Mouse (Mus musculus): ENCODE data around the gene Emc1. TPM values are rescaled to one million over a fixed set of nuclear protein-coding genes. Genes with fewer than 3 reads are reported as not detected.
"Not testable (repeated sequence)": the region's sequence is repeated elsewhere in the genome, so short reads cannot be mapped to it uniquely, and the experiment has no call there.

The Emc1 gene
- polyA plus RNA-seq, 1 experiment from 2014 or later = 29.1 TPM

DNA sequence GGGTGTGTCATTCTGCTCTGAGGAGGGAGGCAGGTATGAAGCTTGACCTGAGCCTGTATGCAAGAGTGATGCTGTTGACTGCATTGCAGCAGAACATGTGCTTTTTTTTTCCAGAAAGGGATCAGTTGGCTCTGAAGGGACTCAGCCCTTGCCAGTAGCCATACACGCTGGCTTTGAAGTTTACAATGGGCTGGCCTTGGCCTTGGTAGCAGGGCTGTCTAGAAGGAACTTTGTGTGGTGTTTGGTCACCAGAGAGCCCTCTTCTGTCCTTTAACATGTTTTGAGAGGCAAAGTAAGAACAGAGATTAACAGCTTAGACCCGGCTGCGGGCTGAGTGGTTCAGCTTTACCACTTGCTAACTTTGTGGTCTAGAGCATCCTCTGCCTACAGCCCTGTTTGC is 14.9 kb downstream of the Emc1 start:
- Histone ChIP-seq H3K4me3 (no peak overlapping the region), H3K4me1 (no peaks in the 10 kb centered on the region), H3K9ac (no peak overlapping the region), H3K27me3 (no peaks in the 10 kb centered on the region), H3K27ac (no peak overlapping the region), H3K36me3 (peaks cover 97% of the 10 kb centered on the region), H3K9me3 (no peaks in the 10 kb centered on the region), H3K4me2 (no peak overlapping the region)
- 96% methylated on average over 3 of the region's 3 CpGs for WGBS
- ATAC-seq (ENCODE audit: insufficient number of reproducible peaks, insufficient read depth, low FRiP score, low TSS enrichment, low read depth) = no peak

GRCm38 (mm10) chr4:139368038-139368437 is 15.7 kb downstream of the Emc1 start:
- no peak overlapping the region for H3K27ac ChIP-seq
- no peak overlapping the region for H3K4me2 ChIP-seq
- no peak for ATAC-seq (ENCODE audit: insufficient number of reproducible peaks, insufficient read depth, low FRiP score, low TSS enrichment, low read depth)
- peaks cover 97% of the 10 kb centered on the region for H3K36me3 ChIP-seq
- no peaks in the 10 kb centered on the region for H3K27me3 ChIP-seq
- H3K4me3 ChIP-seq = no peak overlapping the region
- H3K4me1 ChIP-seq = no peaks in the 10 kb centered on the region
- H3K9me3 ChIP-seq = no peaks in the 10 kb centered on the region
- H3K9ac ChIP-seq = no peak overlapping the region
- WGBS = 96% methylated on average over 5 of the region's 5 CpGs

- Histone ChIP-seq H3K27me3 (no peaks in the 10 kb centered on the region), H3K27ac (no peak overlapping the region), H3K4me1 (no peaks in the 10 kb centered on the region), H3K9me3 (no peaks in the 10 kb centered on the region), H3K4me3 (no peak overlapping the region), H3K36me3 (peaks cover 96% of the 10 kb centered on the region), H3K9ac (no peak overlapping the region), H3K4me2 (no peak overlapping the region)
- WGBS = 78% methylated on average over 4 of the region's 4 CpGs
- ATAC-seq (ENCODE audit: insufficient number of reproducible peaks, insufficient read depth, low FRiP score, low TSS enrichment, low read depth) = no peak
Observed at GRCm38 (mm10) chr4:139373130-139373529, 20.7 kb downstream of the Emc1 start.

DNA sequence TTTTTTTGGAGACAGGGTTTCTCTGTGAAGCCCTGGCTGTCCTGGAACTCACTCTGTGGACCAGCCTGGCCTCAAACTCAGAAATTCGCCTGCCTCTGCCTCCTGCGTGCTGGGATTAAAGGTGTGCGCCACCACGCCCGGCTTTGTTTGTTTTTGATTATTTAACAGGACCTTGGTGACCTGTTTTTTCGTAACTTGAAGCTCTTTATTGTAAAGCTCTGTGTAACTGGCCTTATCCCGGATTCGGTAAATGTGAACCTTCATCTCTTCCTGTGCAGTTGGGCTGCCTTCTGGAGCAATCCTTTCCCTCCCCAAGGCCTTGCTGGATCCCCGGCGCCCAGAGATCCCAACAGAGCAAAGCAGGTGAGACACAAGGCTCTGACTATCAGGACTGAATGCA is 21.1 kb downstream of the Emc1 start:
- WGBS = 86% methylated on average over 10 of the region's 10 CpGs
- Histone ChIP-seq H3K4me3 (no peak overlapping the region), H3K9ac (no peak overlapping the region), H3K27ac (no peak overlapping the region), H3K36me3 (peaks cover 96% of the 10 kb centered on the region), H3K4me1 (no peaks in the 10 kb centered on the region), H3K27me3 (no peaks in the 10 kb centered on the region), H3K4me2 (no peak overlapping the region), H3K9me3 (no peaks in the 10 kb centered on the region)
- no peak for ATAC-seq (ENCODE audit: insufficient number of reproducible peaks, insufficient read depth, low FRiP score, low TSS enrichment, low read depth)

GRCm38 (mm10) chr4:139379719-139380118 is 27.3 kb downstream of the Emc1 start:
- Histone ChIP-seq H3K4me3 (peak overlapping the region; percentile 89), H3K9me3 (no peaks in the 10 kb centered on the region), H3K27me3 (no peaks in the 10 kb centered on the region), H3K4me1 (peaks cover 30% of the 10 kb centered on the region), H3K9ac (peak overlapping the region; percentile 94), H3K4me2 (peak overlapping the region; percentile 92), H3K27ac (peak overlapping the region; percentile 90), H3K36me3 (peaks cover 39% of the 10 kb centered on the region)
- 11% methylated on average over 8 of the region's 8 CpGs for WGBS
- ATAC-seq (ENCODE audit: insufficient number of reproducible peaks, insufficient read depth, low FRiP score, low TSS enrichment, low read depth) = no peak

- H3K4me1 ChIP-seq = peaks cover 30% of the 10 kb centered on the region
- peaks cover 33% of the 10 kb centered on the region for H3K36me3 ChIP-seq
- H3K4me3 ChIP-seq = peak overlapping the region; percentile 89
- WGBS = under 1% methylated on average over 54 of the region's 54 CpGs
- peak overlapping the region; percentile 94 for H3K9ac ChIP-seq
- ATAC-seq (ENCODE audit: insufficient number of reproducible peaks, insufficient read depth, low FRiP score, low TSS enrichment, low read depth) = peak; percentile 97
- H3K27ac ChIP-seq = peak overlapping the region; percentile 90
- no peaks in the 10 kb centered on the region for H3K9me3 ChIP-seq
- no peaks in the 10 kb centered on the region for H3K27me3 ChIP-seq
- H3K4me2 ChIP-seq = peak overlapping the region; percentile 92
Observed at GRCm38 (mm10) chr4:139380207-139380748, 27.9 kb downstream of the Emc1 start.

GRCm38 (mm10) chr4:139380775-139381451 is 28.5 kb downstream of the Emc1 start:
- WGBS = 3% methylated on average over 31 of the region's 44 CpGs
- peak; percentile 4 for ATAC-seq (ENCODE audit: insufficient number of reproducible peaks, insufficient read depth, low FRiP score, low TSS enrichment, low read depth)
- H3K4me2 ChIP-seq = peak overlapping the region; percentile 91

DNA sequence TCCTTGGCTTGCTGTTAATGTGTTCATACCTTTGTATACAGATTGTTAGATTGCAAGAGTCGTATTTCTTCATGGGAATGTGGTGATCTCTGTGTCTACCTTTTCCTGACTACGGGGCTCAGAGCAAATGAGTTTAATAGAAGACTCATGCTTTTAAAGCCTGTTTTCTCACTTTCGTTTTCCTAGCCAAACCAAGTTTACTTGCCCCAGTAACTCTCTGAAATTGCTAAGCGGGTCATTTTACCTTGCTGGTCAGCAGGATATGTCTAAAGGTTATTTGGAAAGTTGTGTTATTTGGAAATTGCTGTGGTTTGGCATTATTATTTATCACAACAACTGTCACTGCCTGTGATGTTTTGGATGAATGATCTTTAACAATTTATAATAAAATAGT is 29.1 kb downstream of the Emc1 start:
- 42% methylated on average over 4 of the region's 4 CpGs for WGBS
- Histone ChIP-seq H3K4me1 (peaks cover 30% of the 10 kb centered on the region), H3K27me3 (no peaks in the 10 kb centered on the region), H3K9me3 (no peaks in the 10 kb centered on the region), H3K4me3 (peak overlapping the region; percentile 89), H3K9ac (peak overlapping the region; percentile 94), H3K36me3 (peaks cover 22% of the 10 kb centered on the region), H3K4me2 (peak overlapping the region; percentile 91), H3K27ac (no peak overlapping the region)
- ATAC-seq (ENCODE audit: insufficient number of reproducible peaks, insufficient read depth, low FRiP score, low TSS enrichment, low read depth) = no peak

More at GRCm38 (mm10) chr4:139380775-139381451, 28.5 kb downstream of the Emc1 start:
- peaks cover 27% of the 10 kb centered on the region for H3K36me3 ChIP-seq
- H3K4me3 ChIP-seq = peak overlapping the region; percentile 89
- H3K27ac ChIP-seq = peak overlapping the region; percentile 77; the same call in 1 of the 2 replicates
- peaks cover 30% of the 10 kb centered on the region for H3K4me1 ChIP-seq
- no peaks in the 10 kb centered on the region for H3K27me3 ChIP-seq
- H3K9ac ChIP-seq = peak overlapping the region; percentile 94
- H3K9me3 ChIP-seq = no peaks in the 10 kb centered on the region

DNA sequence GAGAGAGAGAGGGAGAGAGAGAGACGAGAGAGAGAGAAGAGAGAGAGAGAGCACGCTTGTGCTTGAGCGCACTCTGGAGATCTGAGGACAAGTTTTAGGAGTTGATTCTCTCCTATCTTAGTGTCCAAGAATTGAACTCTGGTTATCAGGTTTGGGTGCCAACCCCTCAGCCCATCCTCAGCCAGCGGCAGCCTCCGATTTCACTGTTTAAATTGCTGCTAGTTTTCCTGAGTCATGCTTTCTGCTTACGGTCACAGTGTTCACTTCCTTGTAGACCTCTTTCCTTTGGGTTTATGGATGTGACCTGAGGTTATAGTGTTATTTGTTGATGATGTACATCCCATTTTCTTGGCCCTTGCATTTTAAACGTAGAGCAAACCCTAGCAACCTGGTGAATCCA is 29.8 kb downstream of the Emc1 start:
- ATAC-seq (ENCODE audit: insufficient number of reproducible peaks, insufficient read depth, low FRiP score, low TSS enrichment, low read depth) = no peak
- Histone ChIP-seq H3K27ac (no peak overlapping the region), H3K36me3 (peaks cover 14% of the 10 kb centered on the region), H3K9me3 (no peaks in the 10 kb centered on the region), H3K27me3 (no peaks in the 10 kb centered on the region), H3K9ac (peak overlapping the region; percentile 44), H3K4me1 (peaks cover 30% of the 10 kb centered on the region), H3K4me2 (peak overlapping the region; percentile 91), H3K4me3 (0 out of 2 replicates have a peak overlapping the region, but pooled peaks have one; percentile 12)
- 77% methylated on average over 7 of the region's 7 CpGs for WGBS

GRCm38 (mm10) chr4:139385841-139386240 is 33.5 kb downstream of the Emc1 start:
- not testable (repeated sequence) for H3K27ac ChIP-seq; ATAC-seq (ENCODE audit: insufficient number of reproducible peaks, insufficient read depth, low FRiP score, low TSS enrichment, low read depth); H3K4me3 ChIP-seq

GRCm38 (mm10) chr4:139386869-139387319 is 34.5 kb downstream of the Emc1 start:
- H3K27ac ChIP-seq = no peak overlapping the region
- no peak for ATAC-seq (ENCODE audit: insufficient number of reproducible peaks, insufficient read depth, low FRiP score, low TSS enrichment, low read depth)
- 71% methylated on average over 6 of the region's 6 CpGs for WGBS
- H3K36me3 ChIP-seq = peaks cover 28% of the 10 kb centered on the region
- no peak overlapping the region for H3K4me3 ChIP-seq
- H3K9me3 ChIP-seq = no peaks in the 10 kb centered on the region
- peaks cover 16% of the 10 kb centered on the region for H3K4me1 ChIP-seq
- no peaks in the 10 kb centered on the region for H3K27me3 ChIP-seq
- no peak overlapping the region for H3K4me2 ChIP-seq
- H3K9ac ChIP-seq = no peak overlapping the region

More at GRCm38 (mm10) chr4:139385841-139386240, 33.5 kb downstream of the Emc1 start:
- not testable (repeated sequence) for H3K9me3 ChIP-seq, H3K9ac ChIP-seq, H3K27me3 ChIP-seq, H3K4me2 ChIP-seq
- Histone ChIP-seq H3K36me3 (peaks cover 18% of the 10 kb centered on the region), H3K4me1 (peaks cover 23% of the 10 kb centered on the region)
- WGBS = 90% methylated on average over 5 of the region's 5 CpGs

DNA sequence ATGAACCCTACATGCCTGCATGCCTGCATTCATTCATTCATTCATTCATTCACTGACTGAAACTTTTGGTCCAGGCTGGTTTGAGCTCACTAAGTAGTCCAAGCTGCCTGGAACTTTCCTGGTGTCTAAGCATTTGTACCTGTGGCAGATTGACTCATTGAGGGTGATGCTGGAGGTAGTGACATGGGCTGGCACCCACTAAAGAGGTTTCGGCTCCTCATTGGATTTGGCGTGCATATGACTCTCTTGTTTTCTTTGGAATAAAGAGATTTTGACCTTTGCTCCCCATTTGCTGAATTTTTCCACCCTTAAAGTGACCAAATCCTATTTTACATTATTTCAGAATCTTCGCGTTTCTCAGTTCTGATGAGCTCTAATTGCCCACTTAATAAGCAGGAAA is 37.2 kb downstream of the Emc1 start:
- Histone ChIP-seq H3K36me3 (peaks cover 53% of the 10 kb centered on the region), H3K4me3 (no peak overlapping the region), H3K27ac (no peak overlapping the region), H3K9ac (no peak overlapping the region), H3K4me2 (no peak overlapping the region), H3K27me3 (no peaks in the 10 kb centered on the region), H3K9me3 (no peaks in the 10 kb centered on the region), H3K4me1 (no peaks in the 10 kb centered on the region)
- no peak for ATAC-seq (ENCODE audit: insufficient number of reproducible peaks, insufficient read depth, low FRiP score, low TSS enrichment, low read depth)
- WGBS = 61% methylated on average over 4 of the region's 4 CpGs

Measured in embryonic facial prominence, embryonic 13.5 days (tissue).